Mouse (Mus musculus): ENCODE results near the gene Tmem38b. TPM values are rescaled to one million over a fixed set of nuclear protein-coding genes. Genes with fewer than 3 reads are reported as not detected.
A peak's percentile ranks its signal among the peaks of the same experiment; 100 is the strongest.
"Not testable (repeated sequence)": the region's sequence is repeated elsewhere in the genome, so short reads cannot be mapped to it uniquely, and the experiment has no call there.

The Tmem38b gene
- polyA plus RNA-seq, 1 experiment from 2014 or later = 8.0 TPM

- no peak for TF ChIP-seq CTCF (IDR thresholded peaks at IDR 0.05; ENCODE audit: low read depth)
- H3K27ac ChIP-seq (ENCODE audit: low read depth) = no peak overlapping the region
- no peaks in the 10 kb centered on the region for H3K27me3 ChIP-seq (ENCODE audit: insufficient read depth, low read length)
- peaks cover 2% of the 10 kb centered on the region; the same call in 1 of the 2 replicates for H3K4me1 ChIP-seq (ENCODE audit: insufficient read depth)
- DNase-seq (no peak), ATAC-seq (ENCODE audit: insufficient read depth) (no peak)
- no peak overlapping the region for H3K4me2 ChIP-seq
- H3K36me3 ChIP-seq (ENCODE audit: insufficient read depth) = no peaks in the 10 kb centered on the region
- no peak overlapping the region for H3K9ac ChIP-seq
- WGBS = 88% methylated on average over 5 of the region's 5 CpGs
- no peak overlapping the region for H3K4me3 ChIP-seq (ENCODE audit: low read depth, low read length)
- H3K9me3 ChIP-seq (ENCODE audit: low read depth, low read length) = no peaks in the 10 kb centered on the region
Measured at GRCm38 (mm10) chr4:53794257-53794966, 31.4 kb upstream of the Tmem38b start.

DNA sequence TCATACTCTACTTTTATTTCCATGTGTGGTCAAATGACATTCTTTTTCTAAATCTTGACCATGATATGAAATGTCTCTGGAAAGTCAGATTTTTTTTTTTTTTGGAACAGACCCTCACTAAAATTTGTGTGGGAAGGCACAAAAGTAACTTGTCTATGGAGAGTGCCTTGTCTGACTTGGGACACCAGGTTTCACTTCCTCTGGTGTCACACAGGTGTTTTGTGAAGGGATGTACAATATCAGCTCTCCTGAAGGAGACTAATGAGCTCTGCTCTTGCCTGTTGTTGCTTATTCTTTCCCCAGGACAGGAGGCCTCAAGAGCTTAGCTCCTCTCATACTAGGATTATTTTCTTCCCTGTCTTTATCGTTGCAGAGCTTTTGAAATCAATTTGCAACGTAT, 30.8 kb upstream of the Tmem38b start:
- no peak overlapping the region for H3K4me3 ChIP-seq (ENCODE audit: low read depth, low read length)
- peaks cover 3% of the 10 kb centered on the region; the same call in 1 of the 2 replicates for H3K4me1 ChIP-seq (ENCODE audit: insufficient read depth)
- H3K27ac ChIP-seq (ENCODE audit: low read depth) = no peak overlapping the region
- H3K9me3 ChIP-seq (ENCODE audit: low read depth, low read length) = no peaks in the 10 kb centered on the region
- no peak for TF ChIP-seq CTCF (IDR thresholded peaks at IDR 0.05; ENCODE audit: low read depth)
- 70% methylated on average over 2 of the region's 2 CpGs for WGBS
- H3K36me3 ChIP-seq (ENCODE audit: insufficient read depth) = no peaks in the 10 kb centered on the region
- H3K27me3 ChIP-seq (ENCODE audit: insufficient read depth, low read length) = no peaks in the 10 kb centered on the region
- ATAC-seq (ENCODE audit: insufficient read depth) (no peak), DNase-seq (no peak)
- H3K4me2 ChIP-seq = no peak overlapping the region
- H3K9ac ChIP-seq = no peak overlapping the region

DNA sequence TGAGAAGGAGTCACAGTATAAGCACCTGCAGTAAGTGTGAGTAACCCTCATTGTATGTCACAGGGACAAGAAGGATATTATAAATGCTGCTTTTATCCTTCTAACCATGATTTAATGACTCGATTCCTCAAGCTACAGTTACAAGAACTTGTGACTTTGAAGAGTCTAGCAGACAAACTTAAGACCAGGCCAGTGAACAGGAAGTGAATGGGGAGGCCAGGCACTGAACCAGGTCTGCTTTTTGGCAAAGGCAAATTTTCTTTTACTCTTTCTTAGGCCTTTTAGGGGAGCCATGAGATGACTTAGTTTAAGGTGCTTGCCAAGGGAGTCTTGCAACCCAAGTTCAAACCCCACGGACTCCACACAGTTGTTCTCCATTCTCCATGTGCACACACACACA, 30.1 kb upstream of the Tmem38b start:
- Histone ChIP-seq H3K4me2 (no peak overlapping the region), H3K4me1 (ENCODE audit: insufficient read depth) (peaks cover 3% of the 10 kb centered on the region; the same call in 1 of the 2 replicates), H3K9ac (no peak overlapping the region), H3K27ac (ENCODE audit: low read depth) (no peak overlapping the region), H3K9me3 (ENCODE audit: low read depth, low read length) (no peaks in the 10 kb centered on the region), H3K36me3 (ENCODE audit: insufficient read depth) (no peaks in the 10 kb centered on the region), H3K4me3 (ENCODE audit: low read depth, low read length) (no peak overlapping the region), H3K27me3 (ENCODE audit: insufficient read depth, low read length) (no peaks in the 10 kb centered on the region)
- WGBS = 76% methylated on average over 2 of the region's 2 CpGs
- ATAC-seq (ENCODE audit: insufficient read depth) = no peak
- no peak for DNase-seq
- TF ChIP-seq CTCF (IDR thresholded peaks at IDR 0.05; ENCODE audit: low read depth) = no peak

- H3K4me3 ChIP-seq (ENCODE audit: low read depth, low read length) = no peak overlapping the region
- TF ChIP-seq CTCF (IDR thresholded peaks at IDR 0.05; ENCODE audit: low read depth) = no peak
- 20% methylated on average over 18 of the region's 18 CpGs for WGBS
- H3K9me3 ChIP-seq (ENCODE audit: low read depth, low read length) = no peaks in the 10 kb centered on the region
- H3K27ac ChIP-seq (ENCODE audit: low read depth) = no peak overlapping the region
- no peak overlapping the region for H3K4me2 ChIP-seq
- no peak overlapping the region for H3K9ac ChIP-seq
- H3K4me1 ChIP-seq (ENCODE audit: insufficient read depth) = peaks cover 3% of the 10 kb centered on the region; the same call in 1 of the 2 replicates
- no peak for ATAC-seq (ENCODE audit: insufficient read depth)
- no peak for DNase-seq
- no peaks in the 10 kb centered on the region for H3K36me3 ChIP-seq (ENCODE audit: insufficient read depth)
- H3K27me3 ChIP-seq (ENCODE audit: insufficient read depth, low read length) = no peaks in the 10 kb centered on the region
Measured at GRCm38 (mm10) chr4:53796865-53797772, 28.7 kb upstream of the Tmem38b start.

DNA sequence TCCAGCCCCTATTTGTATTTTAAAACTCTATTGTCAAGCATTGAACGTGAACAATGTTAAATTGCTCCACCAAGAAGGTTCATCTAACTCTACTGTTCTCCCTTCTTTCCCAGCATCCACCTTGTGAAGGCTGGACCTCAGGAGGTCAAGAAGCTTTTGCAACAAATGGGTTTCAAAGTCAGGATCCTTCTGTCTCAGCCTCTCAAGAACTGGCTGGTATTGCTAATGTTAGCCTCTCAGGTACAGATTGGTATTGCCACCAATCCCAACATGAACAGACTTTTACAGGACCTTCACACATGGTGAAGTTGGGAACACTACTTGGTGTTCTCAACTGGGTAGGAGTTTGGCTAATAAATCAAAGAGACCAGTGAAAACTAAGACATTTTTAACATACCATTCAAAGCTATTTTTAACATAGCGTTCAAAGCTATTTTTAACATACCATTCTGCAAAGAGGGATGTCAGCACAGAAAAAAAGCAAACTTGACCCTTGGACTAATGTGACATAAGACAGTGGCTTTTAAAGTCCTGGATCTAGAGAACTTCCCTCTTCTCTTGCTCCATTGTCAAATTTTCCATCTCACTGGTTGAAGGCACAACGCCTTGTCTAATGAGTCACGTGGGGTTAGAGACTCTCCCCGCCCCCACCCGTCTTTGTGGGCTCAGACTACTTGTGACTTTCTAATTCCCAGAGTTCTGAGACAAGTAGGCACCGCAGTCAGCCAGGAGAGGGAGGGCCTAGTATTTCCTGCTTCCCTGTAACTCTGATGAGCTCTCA, 26.8 kb upstream of the Tmem38b start:
- 44% methylated on average over 7 of the region's 7 CpGs for WGBS
- peak; percentile 20 for DNase-seq
- no peak overlapping the region for H3K4me2 ChIP-seq

DNA sequence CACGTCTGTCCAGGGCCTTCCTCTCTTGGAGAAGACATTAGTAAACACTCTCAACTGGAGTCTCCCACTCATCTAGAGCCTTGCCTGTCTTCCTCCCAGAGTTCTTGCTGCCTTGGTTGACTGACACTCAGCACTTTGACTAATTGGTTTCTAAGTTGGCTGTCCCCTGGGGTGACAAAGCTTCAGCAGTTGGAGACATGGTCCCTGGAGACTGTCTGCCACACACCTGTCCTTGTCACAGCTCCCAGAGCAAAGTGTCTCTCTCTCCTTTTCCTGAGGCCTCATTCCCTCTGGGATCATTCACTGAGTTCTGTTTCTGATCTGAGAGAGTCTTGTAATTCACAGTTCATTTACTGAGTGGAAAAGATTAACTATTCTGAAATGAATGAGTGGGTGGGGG, 26.1 kb upstream of the Tmem38b start:
- no peaks in the 10 kb centered on the region for H3K36me3 ChIP-seq (ENCODE audit: insufficient read depth)
- H3K9me3 ChIP-seq (ENCODE audit: low read depth, low read length) = no peaks in the 10 kb centered on the region
- H3K27me3 ChIP-seq (ENCODE audit: insufficient read depth, low read length) = no peaks in the 10 kb centered on the region
- DNase-seq (no peak), ATAC-seq (ENCODE audit: insufficient read depth) (no peak)
- peaks cover 3% of the 10 kb centered on the region; the same call in 1 of the 2 replicates for H3K4me1 ChIP-seq (ENCODE audit: insufficient read depth)
- H3K27ac ChIP-seq (ENCODE audit: low read depth) = 0 out of 2 replicates have a peak overlapping the region, but pooled peaks have one; percentile 6
- 39% methylated on average over 1 of the region's 1 CpGs for WGBS
- H3K9ac ChIP-seq = no peak overlapping the region
- no peak for TF ChIP-seq CTCF (IDR thresholded peaks at IDR 0.05; ENCODE audit: low read depth)
- H3K4me2 ChIP-seq = no peak overlapping the region
- H3K4me3 ChIP-seq (ENCODE audit: low read depth, low read length) = no peak overlapping the region

More for the DNA sequence above, 26.8 kb upstream of the Tmem38b start:
- Histone ChIP-seq H3K4me1 (ENCODE audit: insufficient read depth) (peaks cover 3% of the 10 kb centered on the region; the same call in 1 of the 2 replicates), H3K9ac (no peak overlapping the region), H3K27ac (ENCODE audit: low read depth) (0 out of 2 replicates have a peak overlapping the region, but pooled peaks have one; percentile 6), H3K27me3 (ENCODE audit: insufficient read depth, low read length) (no peaks in the 10 kb centered on the region), H3K9me3 (ENCODE audit: low read depth, low read length) (no peaks in the 10 kb centered on the region), H3K4me3 (ENCODE audit: low read depth, low read length) (no peak overlapping the region), H3K36me3 (ENCODE audit: insufficient read depth) (no peaks in the 10 kb centered on the region)
- TF ChIP-seq CTCF (IDR thresholded peaks at IDR 0.05; ENCODE audit: low read depth) = no peak
- ATAC-seq (ENCODE audit: insufficient read depth) = no peak

GRCm38 (mm10) chr4:53803674-53804073, 22.2 kb upstream of the Tmem38b start:
- DNase-seq; H3K27ac ChIP-seq (ENCODE audit: low read depth); H3K9me3 ChIP-seq (ENCODE audit: low read depth, low read length); H3K36me3 ChIP-seq (ENCODE audit: insufficient read depth); ATAC-seq (ENCODE audit: insufficient read depth); H3K27me3 ChIP-seq (ENCODE audit: insufficient read depth, low read length); H3K4me3 ChIP-seq (ENCODE audit: low read depth, low read length); H3K4me1 ChIP-seq (ENCODE audit: insufficient read depth); H3K9ac ChIP-seq; H3K4me2 ChIP-seq: not testable (repeated sequence)
- WGBS = 90% methylated on average over 7 of the region's 8 CpGs

- 84% methylated on average over 6 of the region's 6 CpGs for WGBS
- not testable (repeated sequence) for H3K4me1 ChIP-seq (ENCODE audit: insufficient read depth); DNase-seq; H3K9me3 ChIP-seq (ENCODE audit: low read depth, low read length); H3K36me3 ChIP-seq (ENCODE audit: insufficient read depth); H3K27ac ChIP-seq (ENCODE audit: low read depth); H3K9ac ChIP-seq; H3K4me2 ChIP-seq; ATAC-seq (ENCODE audit: insufficient read depth); H3K27me3 ChIP-seq (ENCODE audit: insufficient read depth, low read length); H3K4me3 ChIP-seq (ENCODE audit: low read depth, low read length)
Measured at GRCm38 (mm10) chr4:53806428-53806827, 19.4 kb upstream of the Tmem38b start.

All from lung, embryonic 14.5 days (tissue).